Mouse (Mus musculus) heart, postnatal 14 days (tissue): ENCODE data around the gene Tmie. TPM values are rescaled to one million over a fixed set of nuclear protein-coding genes. Genes with fewer than 3 reads are reported as not detected.

Source experiments
- DNase-seq, 2 experiments: peaks; one replicate each; pipeline ENCODE4 v3.0.0; 2021 to 2022
- intact Hi-C: fragments of 180-260 bp; cut with DNase I; formaldehyde crosslinking; loops from one replicate; pipeline ENCODE4 v1.15.1; 2025
- long read RNA-seq, 2 experiments: library from polyadenylated mRNA; stranded (forward); transcript quantifications; one replicate each; pipeline ENCODE4 v2.0.0; 2021
- total RNA-seq, 2 experiments: library from RNA; stranded (reverse); gene quantifications; 2 replicates each; pipeline ENCODE4 v1.2.3; 2021

Gene Tmie
- total RNA-seq, result 1 to 10 TPM; 1.3 to 3.2 TPM
- long read RNA-seq, experiment 1, partial matches to known transcripts, result 1 of 1 reads
- long read RNA-seq, experiment 1, other reads (novel, unspliced or antisense), result 0 of 1 reads
- long read RNA-seq, experiment 2, result 0 reads

DNA sequence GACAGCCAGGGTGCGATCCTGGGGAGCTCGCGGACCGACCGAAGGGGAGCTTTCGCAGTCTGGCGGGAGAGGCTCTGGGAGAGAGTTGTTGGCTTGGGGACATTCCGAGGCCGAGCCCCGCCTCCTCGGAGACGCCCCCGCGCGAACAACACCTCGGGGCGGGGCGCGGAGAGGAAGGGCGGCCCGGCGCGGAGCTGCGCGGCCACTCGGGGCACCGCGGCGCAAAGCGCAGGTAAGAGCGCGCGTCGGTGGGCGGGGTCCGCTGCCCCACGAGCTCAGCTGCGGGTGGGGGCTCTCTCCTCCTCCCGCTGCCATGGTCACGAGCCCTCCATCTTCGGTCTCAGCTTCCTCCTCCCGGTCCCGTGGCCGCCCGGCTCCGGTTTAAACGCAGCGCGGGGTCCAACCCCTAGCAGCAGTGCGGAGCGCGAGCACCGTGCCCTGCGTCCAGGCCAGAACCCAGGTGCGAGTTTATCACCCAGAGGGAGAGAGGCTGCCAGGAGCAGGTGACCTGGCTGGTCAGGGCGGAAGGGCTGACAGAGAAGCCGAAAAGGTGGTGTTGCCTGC lies at the start of gene Tmie:
TSS of gene Tmie (minus strand) at position 116 of the 564 bp plus-strand sequence.
- intact Hi-C loops, result loop anchor here (10.0 kb wide), 1 partner anchor 345 kb away; the partner anchor contains the start of gene Setd2
- DNase-seq, result peak; percentile 84 to 88

GRCm38 (mm10) chr9:110922759-110923158 lies 42.8 kb upstream of the Tmie start:
- DNase-seq, result peak; percentile 84 to 89
- intact Hi-C loops, result loop anchor here (2.0 to 5.0 kb wide), 4 partner anchors 20 to 150 kb away; no protein-coding TSS in a partner anchor

GRCm38 (mm10) chr9:110920665-110921419 lies 40.9 kb upstream of the Tmie start:
- DNase-seq, result no peak
- intact Hi-C loops, result loop anchor here (5.0 kb wide), 1 partner anchor 76 kb away; no protein-coding TSS in a partner anchor

GRCm38 (mm10) chr9:110916786-110917185 lies 36.9 kb upstream of the Tmie start, which contains the start of gene Fam240a:
Gene Fam240a (minus strand): TSS chr9:110916861.
- no peak for DNase-seq
- intact Hi-C loops, result loop anchor here (2.0 kb wide), 1 partner anchor 34 kb away; no protein-coding TSS in a partner anchor

- intact Hi-C loops, result no loop called here
- DNase-seq, result no peak
Observed at GRCm38 (mm10) chr9:110915466-110915865, 35.6 kb upstream of the Tmie start.

- DNase-seq, result no peak
- intact Hi-C loops, result no loop called here
Observed at GRCm38 (mm10) chr9:110914631-110915236, 34.8 kb upstream of the Tmie start.

DNA sequence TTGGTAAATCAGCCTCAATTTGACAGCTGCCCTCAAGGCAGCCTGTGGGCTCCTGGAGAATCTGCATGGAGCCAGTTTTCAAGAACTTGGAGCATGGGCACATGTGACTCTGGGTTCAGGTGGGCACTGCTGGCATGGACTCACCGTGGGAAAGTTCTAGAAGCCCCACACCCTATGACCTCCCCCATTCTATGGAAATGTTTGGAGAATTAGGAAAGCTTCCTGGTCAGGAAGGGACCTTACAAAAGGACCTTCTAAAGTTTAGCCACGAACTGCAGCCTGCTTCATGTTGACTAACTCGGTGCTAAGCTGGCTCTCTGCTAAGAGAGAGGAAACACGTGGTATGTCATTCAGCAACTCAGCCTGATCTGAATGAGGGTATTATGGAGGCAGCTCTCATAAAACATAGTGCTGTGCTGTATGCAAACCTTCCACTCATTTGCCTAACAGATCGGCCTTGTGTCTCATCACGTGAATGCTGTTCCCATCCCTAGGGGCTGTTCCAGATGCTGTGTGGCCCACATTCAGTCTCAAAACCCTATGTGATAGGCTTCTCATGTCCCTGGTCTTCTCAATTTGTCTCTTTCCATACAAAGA lies 29.6 kb upstream of the Tmie start:
- no peak for DNase-seq

DNA sequence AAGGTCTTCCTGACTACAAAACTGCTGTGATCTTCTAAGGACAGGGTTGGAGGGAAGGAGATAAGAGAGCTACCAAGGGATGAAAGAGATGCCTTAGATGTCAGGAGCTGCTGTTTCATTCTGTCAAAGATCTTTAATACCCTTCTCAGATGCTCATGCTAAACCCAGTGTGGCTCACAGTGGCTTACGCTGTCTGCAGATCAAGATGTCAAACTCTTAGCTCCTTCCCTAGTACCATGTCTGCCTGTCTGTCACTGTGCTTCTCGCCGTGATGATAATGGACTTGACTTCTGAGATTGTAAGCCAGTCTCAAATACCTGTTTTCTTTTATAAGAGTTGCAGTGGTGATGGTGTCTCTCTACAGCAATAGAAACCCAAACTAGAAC lies 28.7 kb upstream of the Tmie start:
- intact Hi-C loops, result no loop called here
- no peak for DNase-seq

More for the DNA sequence above, 29.6 kb upstream of the Tmie start:
- intact Hi-C loops, result no loop called here

DNA sequence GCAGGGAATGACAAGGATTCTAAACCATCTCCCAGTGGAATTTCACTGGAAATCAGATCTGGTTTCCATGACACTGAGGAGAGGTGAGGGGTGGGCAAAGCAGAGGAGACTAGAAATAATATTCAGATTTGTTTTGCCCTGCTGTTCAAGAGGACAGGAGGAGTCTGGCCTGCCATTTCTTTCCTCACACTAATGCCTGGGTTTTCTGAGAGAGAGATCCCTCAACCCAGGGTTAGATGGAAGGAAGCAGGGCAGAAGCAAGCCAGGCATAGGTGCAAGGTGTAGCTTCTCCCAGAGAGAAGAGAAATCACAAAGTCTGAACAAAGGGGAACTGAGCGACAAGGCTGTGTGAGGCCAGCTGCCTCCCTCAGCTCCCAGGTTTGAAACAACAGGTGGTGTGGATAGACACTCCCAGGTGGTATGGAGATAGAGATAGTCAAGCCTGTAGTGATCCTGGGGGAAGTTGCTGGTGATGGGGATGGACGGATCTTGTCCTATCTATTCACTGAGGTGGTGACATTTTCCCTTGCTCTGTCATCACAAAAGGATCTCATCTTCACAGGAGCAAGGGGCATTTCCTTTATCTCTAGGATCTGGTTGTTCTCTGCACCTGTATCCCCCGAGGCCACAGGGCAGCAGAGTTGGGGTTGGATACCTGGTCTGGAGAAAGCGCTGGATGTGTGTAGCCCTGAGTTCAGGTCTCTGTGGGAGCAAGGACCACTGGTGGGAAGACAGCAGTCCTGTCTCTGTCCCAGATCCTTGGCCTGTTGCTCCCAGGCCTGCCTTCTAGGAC lies 28.1 kb upstream of the Tmie start:
- DNase-seq, result no peak
- intact Hi-C loops, result no loop called here

- intact Hi-C loops, result no loop called here
- DNase-seq, result no peak
Observed at GRCm38 (mm10) chr9:110907201-110907837, 27.4 kb upstream of the Tmie start.

- intact Hi-C loops, result no loop called here
- DNase-seq, result no peak
Observed at GRCm38 (mm10) chr9:110902271-110902670, 22.4 kb upstream of the Tmie start.

GRCm38 (mm10) chr9:110901204-110901603 lies 21.3 kb upstream of the Tmie start:
- no peak for DNase-seq
- intact Hi-C loops, result no loop called here

- no peak for DNase-seq
- intact Hi-C loops, result no loop called here
Observed at GRCm38 (mm10) chr9:110899451-110900008, 19.6 kb upstream of the Tmie start.

DNA sequence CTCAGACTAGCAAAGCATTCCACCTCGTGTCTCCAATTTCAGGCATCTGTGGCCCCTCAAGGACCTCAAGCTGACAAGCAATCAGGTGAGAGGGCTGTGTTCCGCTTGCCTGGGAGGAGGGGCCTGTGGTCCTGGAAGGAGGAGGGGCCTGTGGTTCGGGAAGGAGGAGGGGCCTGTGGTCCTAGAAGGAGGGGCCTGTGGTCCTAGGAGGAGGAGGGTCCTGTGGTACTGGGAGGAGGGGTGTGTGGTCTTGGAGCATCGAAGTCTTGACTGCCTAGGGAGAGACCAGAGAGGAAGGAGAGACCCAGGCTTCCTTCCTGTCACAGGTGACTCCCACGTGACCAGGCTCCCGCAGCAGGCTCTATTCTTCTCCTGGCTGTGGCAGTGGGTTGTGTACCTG lies 16.7 kb upstream of the Tmie start:
- DNase-seq, result no peak
- intact Hi-C loops, result no loop called here

GRCm38 (mm10) chr9:110895994-110896393 lies 16.1 kb upstream of the Tmie start:
- intact Hi-C loops, result no loop called here

GRCm38 (mm10) chr9:110895507-110895906 lies 15.6 kb upstream of the Tmie start:
- DNase-seq, result no peak
- intact Hi-C loops, result no loop called here

More at GRCm38 (mm10) chr9:110895994-110896393, 16.1 kb upstream of the Tmie start:
- DNase-seq, result no peak

- no peak for DNase-seq
- intact Hi-C loops, result no loop called here
Observed at GRCm38 (mm10) chr9:110893429-110893828, 13.5 kb upstream of the Tmie start.

DNA sequence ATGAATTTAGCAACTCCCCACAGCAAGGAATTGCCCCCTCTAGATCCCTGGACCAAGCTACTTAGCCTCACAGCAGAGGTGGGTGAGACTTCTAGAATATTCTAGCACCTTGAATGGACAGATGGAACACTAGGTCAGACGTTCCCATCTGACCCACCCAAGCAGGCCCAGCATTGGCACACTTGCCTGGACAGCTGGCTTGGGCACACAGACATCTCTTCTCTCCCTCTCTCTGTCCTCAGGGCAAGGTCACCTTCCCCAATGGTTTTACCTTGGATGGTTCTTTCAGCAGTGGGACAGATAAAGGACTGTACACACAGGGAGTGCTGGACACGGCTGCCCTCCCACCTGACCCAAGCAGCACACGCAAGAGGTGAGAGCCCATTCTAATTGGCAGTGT lies 12.6 kb upstream of the Tmie start:
- DNase-seq, result no peak
- intact Hi-C loops, result no loop called here
